Mouse (Mus musculus): ENCODE measurements around the gene Maco1. TPM values are rescaled to one million over a fixed set of nuclear protein-coding genes. Genes with fewer than 3 reads are reported as not detected.
A peak's percentile ranks its signal among the peaks of the same experiment; 100 is the strongest.

The Maco1 gene
- total RNA-seq, 2 experiments from 2014 or later = 14.7 to 34.1 TPM

- peak; percentile 43 for ATAC-seq (replicated peaks; ENCODE audit: poor library complexity, severe bottlenecking)
Measured at GRCm38 (mm10) chr4:134756953-134757352, 96.2 kb downstream of the Maco1 start.

GRCm38 (mm10) chr4:134754941-134755340, 98.2 kb downstream of the Maco1 start:
- ATAC-seq (replicated peaks; ENCODE audit: poor library complexity, severe bottlenecking) = no peak

- ATAC-seq (replicated peaks; ENCODE audit: poor library complexity, severe bottlenecking) = no peak
Measured at GRCm38 (mm10) chr4:134754371-134754770, 98.8 kb downstream of the Maco1 start.

DNA sequence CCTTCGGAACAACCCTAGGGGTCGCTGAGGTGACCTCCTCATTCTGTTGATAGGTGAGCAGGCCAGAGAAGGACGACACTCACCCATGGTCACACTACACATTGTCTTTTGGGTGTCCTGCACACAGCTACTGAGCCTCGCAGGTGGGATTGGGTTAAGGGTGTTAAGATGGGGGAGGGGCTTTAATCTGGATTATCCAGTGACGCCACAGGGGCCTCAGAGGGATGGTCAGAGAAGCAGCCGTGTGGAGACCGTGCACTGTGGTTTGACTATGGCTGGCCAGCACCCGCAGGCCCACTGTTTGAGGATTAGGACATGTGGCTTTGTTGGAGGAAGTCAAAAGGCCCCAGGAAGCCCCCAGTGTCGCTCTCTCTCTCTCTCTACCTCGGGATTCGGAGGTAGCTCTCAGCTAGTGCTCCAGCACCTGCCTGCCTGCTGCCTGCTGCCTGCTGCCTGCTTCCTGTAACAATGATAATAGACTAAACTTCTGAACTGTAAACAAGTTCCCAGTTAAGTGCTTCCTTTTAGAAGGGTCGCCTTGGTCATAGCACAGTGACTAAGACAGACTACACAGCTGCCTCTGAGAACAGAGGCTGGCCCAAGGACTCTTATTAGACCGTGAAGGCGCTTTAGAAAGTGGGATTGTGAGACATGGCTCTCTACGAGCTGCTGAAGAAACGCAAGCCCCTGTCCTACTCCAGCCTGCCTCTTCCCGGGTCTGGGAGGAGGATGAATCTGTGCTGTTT, 99.5 kb downstream of the Maco1 start:
- peak; percentile 17; the same call in 1 of the 2 replicates for ATAC-seq (replicated peaks; ENCODE audit: poor library complexity, severe bottlenecking)

DNA sequence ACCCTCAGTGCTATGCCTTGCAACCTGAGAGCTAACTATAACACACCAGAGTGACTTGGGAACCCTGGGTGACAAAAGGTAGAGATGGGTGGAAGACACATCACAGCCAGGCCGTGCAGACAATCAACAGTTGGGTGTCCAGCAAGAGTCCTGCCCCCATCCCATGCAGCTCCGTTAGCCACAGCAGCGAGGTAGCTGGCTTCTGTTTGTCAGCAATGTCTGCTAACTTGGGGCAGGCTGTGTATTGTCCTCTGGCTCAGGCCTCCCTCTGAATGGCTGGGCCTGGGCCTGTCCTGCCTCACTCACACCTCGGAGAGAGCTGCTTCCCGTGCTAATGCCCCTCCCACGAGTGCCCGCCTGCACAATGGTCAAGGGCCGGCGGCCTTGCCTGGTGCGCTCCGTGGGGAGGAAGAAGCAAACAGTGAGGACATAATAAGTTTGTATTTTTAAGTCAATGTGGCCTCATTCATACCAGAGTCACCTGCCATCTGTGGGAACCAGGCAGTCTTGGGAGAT, 100.2 kb downstream of the Maco1 start:
- no peak for ATAC-seq (replicated peaks; ENCODE audit: poor library complexity, severe bottlenecking)

Other genes starting within 250 kb of the Maco1 start
- gene Man1c1, start 149.1 kb downstream of the Maco1 start, total RNA-seq (2014; fragmentation: Nextera tagmentation) = 9.5 and 11.6 TPM in 2 replicates
- gene Man1c1, start 149.1 kb downstream of the Maco1 start, total RNA-seq (2017) = 4.8 and 5.1 TPM in 2 replicates
- gene Ldlrap1, start 85.3 kb downstream of the Maco1 start, total RNA-seq (2014; fragmentation: Nextera tagmentation) = 28.4 and 30.6 TPM in 2 replicates
- 10.1 and 10.2 TPM in 2 replicates for gene Ldlrap1, start 85.3 kb downstream of the Maco1 start, total RNA-seq (2017)
- gene Rhd, start 11.2 kb upstream of the Maco1 start, total RNA-seq (2014; fragmentation: Nextera tagmentation) = not detected in 2 replicates
- 0.22 TPM in 1 of 2 replicates, not detected in the other for gene Rhd, start 11.2 kb upstream of the Maco1 start, total RNA-seq (2017)
- gene Tmem50a, start 61.7 kb upstream of the Maco1 start, total RNA-seq (2014; fragmentation: Nextera tagmentation) = 136 and 149 TPM in 2 replicates
- 263 and 287 TPM in 2 replicates for gene Tmem50a, start 61.7 kb upstream of the Maco1 start, total RNA-seq (2017)
- gene Rsrp1, start 70.2 kb upstream of the Maco1 start, total RNA-seq (2014; fragmentation: Nextera tagmentation) = 476 and 614 TPM in 2 replicates
- 134 and 184 TPM in 2 replicates for gene Rsrp1, start 70.2 kb upstream of the Maco1 start, total RNA-seq (2017)
- gene Syf2, start 77.6 kb upstream of the Maco1 start, total RNA-seq (2014; fragmentation: Nextera tagmentation) = 43.5 and 50.5 TPM in 2 replicates
- 180 and 201 TPM in 2 replicates for gene Syf2, start 77.6 kb upstream of the Maco1 start, total RNA-seq (2017)

All from granulocyte monocyte progenitor cell, adult 5-6 weeks (primary cell).